Mouse (Mus musculus): ENCODE data around the gene Oser1. TPM values are rescaled to one million over a fixed set of nuclear protein-coding genes. Genes with fewer than 3 reads are reported as not detected.
"Not testable (repeated sequence)": the region's sequence is repeated elsewhere in the genome, so short reads cannot be mapped to it uniquely, and the experiment has no call there.

The Oser1 gene
- total RNA-seq (2021): 10 to 100 TPM; 37.2 to 43.4 TPM
- long read RNA-seq, experiment 1, transcript Oser1-201 (4 exons, 1,620 nt): major isoform, 67 of 72 reads
- long read RNA-seq, experiment 1, partial matches to known transcripts: 0 of 72 reads
- long read RNA-seq, experiment 1, other reads (novel, unspliced or antisense): 4 of 72 reads
- long read RNA-seq, experiment 2, transcript Oser1-201 (4 exons, 1,620 nt): major isoform, 21 of 27 reads
- long read RNA-seq, experiment 2, partial matches to known transcripts: 0 of 27 reads
- long read RNA-seq, experiment 2, other reads (novel, unspliced or antisense): 3 of 27 reads

DNA sequence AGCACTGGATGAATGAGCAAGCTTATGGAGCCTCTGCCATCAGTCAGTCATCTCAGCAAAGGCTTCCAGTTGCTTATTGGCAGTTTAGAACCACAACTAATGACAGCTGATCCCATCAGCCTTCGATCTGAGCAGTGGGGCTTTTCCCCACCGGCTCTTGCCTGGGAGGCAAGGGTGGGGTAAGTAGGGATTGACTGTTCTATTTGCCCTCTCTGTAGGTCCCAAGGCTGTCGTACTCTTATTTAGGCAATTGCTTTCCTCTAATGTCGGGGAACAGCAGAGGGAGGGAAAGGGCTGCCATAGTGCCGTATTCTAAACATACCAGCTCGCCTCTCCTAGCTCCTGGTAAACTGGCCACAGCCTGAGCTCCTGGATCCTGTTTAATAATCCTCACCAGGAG is at the start of gene Oser1:
TSS of gene Oser1 (minus strand) at position 101 of the 400 bp plus-strand sequence.
- DNase-seq: no peak

DNA sequence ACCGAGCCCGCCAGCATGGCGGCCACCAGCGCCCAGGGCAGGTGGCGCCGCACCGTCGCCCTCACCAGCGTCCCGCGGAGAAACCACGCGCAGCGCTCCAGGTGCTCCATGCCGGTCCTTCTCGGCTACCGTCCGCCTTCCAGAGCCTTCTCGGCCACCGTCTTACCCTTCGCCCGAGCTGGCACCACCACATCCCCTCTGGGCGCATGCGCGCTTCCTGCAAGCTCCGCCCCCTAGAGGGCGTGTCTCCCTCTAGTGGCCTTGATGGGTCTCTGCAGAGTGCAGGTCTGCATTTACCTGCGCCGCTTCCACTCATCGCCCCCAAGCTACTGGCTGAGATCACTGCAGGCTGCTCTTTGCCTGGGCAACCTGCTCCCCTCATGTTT is 48.0 kb upstream of the Oser1 start, which contains the start of gene Fitm2:
TSS of gene Fitm2 (minus strand) at position 164 of the 386 bp plus-strand sequence.
- peak; percentile 95 for DNase-seq

- peak in 1 of 2 experiments; percentile 42 for DNase-seq
Measured at GRCm38 (mm10) chr2:163471710-163472465, 47.4 kb upstream of the Oser1 start.

- DNase-seq: peak; percentile 39 to 63
Measured at GRCm38 (mm10) chr2:163471136-163471535, 46.6 kb upstream of the Oser1 start.

DNA sequence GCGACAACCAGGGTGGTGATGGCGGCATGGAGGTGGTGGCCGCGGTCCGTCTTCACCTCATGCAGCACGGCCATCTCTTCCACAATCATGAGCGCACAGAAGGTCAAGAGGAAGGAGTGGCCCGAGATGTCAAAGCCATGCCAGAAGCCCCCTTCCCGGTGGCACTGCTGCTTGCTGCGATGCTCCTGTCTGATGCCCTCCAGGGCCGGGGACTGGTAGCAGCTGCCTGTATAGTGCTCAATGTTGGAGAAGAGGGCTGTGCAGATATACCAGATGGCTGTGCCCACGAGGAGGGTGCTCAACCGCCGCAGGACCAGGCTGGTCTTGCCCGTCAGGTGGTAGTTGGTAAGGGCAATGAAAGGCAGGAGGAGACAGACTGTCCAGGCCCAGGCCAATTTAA is 45.2 kb upstream of the Oser1 start:
- DNase-seq: no peak

DNA sequence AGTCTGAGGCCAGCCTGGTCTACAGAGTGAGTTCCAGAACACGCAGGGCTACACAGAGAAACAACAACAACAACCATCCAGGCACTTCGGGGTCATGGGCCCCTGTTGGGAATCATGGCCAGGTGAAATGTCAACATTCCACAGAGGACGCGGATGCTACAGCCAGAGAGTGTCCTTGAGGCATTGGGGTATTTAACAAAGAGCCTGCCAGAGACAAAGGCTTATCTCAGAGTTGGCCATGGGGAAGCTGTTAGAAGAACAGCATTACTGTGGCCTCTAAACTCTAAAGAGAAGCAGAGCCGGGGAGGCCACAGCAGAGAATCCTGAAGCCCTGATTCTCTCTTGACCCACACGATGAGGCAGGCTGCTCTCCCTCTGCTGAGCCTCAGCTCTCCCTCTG is 44.4 kb upstream of the Oser1 start:
- peak in 1 of 2 experiments; percentile 34 for DNase-seq

GRCm38 (mm10) chr2:163467585-163467984 is 43.1 kb upstream of the Oser1 start:
- peak; percentile 66 to 74 for DNase-seq

GRCm38 (mm10) chr2:163466771-163467170 is 42.3 kb upstream of the Oser1 start:
- DNase-seq: no peak

GRCm38 (mm10) chr2:163464562-163464961 is 40.1 kb upstream of the Oser1 start:
- no peak for DNase-seq

DNA sequence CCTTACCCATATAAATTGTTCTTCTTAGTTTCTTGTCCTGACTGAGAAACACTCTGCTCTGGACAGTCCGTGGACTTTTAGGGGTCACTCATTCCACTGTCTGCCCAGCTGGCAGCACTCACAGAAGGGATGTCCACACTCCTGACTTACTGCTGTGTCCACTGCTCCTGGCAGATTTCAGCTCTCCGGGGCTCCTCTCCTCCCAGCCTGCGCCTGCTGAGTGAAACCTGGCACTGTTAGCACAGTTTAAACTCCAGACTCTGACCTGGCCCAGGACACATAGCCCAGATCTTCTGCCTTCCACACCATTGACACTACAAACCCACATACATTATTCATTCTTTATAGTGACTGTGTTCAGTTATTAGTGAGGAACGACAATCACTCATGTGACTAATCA is 39.5 kb upstream of the Oser1 start:
- no peak for DNase-seq

DNA sequence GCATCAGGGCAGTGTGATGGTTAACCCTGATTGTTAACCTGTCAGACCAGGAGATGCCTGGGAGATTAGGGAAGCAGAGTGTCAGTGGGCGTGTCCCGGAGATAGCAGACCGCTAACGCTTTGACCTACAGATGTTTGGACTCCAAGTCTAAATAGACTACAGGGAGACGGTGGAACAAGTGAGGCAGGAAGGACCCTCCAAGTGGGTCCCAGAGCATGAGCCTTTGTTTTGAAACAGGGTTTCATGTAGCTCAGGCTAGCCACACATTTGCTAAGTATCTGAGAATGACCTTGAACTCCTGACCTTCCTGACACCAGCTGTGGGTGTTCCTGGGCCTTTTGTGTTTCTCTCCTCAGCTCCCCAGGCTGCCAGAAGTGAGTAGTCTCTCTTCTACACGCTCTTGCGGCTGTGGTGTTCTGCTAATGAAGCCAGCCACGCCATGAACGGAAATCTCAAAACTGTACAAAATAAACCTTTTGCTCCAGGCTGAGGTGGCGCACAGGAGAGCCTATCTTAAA is 38.8 kb upstream of the Oser1 start:
- DNase-seq: no peak

DNA sequence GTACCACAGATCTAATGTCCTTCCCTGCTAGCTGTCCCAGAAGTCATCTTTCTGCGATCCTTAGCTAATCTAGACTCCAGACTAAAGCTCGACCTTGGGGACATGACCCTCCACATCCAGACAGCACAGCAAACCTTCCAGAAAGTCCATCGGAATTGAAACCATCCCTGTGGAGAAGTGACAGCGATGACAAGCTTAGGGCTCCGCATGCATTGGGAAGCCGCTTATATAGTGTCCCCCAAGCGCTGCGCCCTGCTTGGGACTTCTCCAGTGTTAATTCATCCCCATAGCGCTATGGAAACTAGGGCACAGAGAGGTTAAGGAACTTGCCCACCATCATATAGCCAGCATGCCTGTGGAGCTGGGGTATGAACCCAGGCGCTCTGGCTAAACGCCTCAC is 38.3 kb upstream of the Oser1 start:
- DNase-seq: no peak

GRCm38 (mm10) chr2:163462386-163462785 is 37.9 kb upstream of the Oser1 start:
- no peak for DNase-seq

GRCm38 (mm10) chr2:163461307-163461706 is 36.8 kb upstream of the Oser1 start:
- DNase-seq: not testable (repeated sequence)

DNA sequence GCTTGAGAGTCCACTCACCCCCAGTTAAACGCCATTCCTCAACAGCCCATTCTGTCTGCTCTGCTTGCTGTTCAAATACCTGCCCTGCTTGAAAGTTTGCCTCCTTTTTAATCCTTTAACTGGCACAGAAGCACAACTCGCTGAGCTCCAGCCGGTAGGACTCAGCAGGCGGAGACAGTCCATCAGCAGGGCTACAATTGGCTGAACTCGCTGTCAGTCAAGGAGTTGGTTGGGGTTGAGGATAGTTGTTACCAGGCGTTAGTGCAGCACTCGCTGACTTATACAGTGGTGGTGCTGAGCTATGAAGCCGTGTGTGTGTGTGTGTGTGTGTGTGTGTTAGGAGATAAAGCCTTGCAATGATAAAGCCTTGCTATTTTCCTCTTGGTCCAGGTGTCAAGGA is 36.1 kb upstream of the Oser1 start:
- no peak for DNase-seq

DNA sequence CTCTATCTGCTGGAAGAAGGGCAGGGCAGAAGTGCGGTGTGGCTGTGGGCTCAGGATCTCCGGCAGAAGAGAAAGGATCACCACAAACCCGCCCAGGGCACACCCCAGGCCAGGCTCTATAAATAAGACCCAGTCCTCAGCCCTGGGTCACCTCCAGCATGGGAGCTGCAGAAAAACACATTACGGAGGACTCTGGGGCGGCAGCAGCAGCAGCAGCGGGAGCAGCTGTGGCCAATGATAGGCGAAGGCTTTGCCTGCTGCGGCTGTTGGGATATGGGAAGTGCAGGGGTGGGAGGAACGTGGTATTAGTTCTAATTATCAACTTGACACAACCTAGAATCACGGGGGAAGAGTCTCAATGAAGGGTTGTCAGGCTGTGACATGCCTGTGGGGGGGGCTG is 34.9 kb upstream of the Oser1 start:
- no peak for DNase-seq

DNA sequence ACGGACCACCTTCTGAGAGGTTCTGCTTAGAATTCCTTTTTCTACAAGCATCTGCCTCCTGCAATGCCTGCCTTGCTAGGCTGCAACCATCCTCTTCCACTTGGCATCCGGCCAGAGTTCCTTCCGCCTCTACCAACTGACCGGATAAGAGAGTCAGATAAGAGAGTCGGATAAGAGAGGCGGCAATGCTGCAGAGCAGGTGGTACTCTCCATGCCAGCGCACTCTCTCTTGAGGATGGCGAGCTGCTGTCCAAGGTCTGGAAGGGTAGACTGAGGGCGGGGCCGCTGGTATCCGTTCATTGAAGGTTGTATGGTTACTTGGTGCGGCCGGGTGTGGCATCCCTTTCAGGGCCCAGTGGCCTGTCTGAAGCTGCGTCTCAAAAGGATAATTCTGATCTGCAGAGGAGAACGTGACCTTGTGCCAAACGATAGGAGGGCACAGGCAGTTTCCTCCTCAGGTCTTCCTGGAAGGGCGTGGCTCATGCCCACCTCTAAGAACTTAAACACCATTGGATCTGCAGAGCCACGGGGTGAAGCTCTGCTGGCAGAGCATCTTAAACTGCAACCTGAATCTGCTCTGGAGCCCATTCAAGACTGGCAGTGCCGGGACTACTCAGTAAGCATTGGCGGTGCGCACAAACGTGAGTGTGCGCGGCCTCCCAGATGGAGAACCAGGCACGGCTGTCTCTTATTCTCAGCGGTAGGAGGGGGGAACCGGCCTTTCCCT is 34.2 kb upstream of the Oser1 start:
- no peak for DNase-seq

DNA sequence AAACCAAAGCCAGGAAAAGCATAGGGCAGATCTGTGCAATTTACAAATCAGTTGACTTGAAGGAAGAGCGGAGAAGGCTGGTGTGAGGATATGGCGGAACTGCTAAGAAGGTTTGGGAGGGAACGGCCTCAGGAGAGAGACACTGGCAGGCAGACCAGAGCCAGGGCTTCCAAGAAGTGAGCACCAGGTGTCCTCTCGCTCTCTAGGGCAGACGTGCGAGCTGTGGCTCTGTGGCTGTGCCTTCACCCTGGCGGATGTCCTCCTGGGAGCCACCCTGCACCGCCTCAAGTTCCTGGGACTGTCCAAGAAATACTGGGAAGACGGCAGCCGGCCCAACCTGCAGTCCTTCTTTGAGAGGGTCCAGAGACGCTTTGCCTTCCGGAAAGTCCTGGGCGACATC is 28.9 kb upstream of the Oser1 start:
- no peak for DNase-seq

DNA sequence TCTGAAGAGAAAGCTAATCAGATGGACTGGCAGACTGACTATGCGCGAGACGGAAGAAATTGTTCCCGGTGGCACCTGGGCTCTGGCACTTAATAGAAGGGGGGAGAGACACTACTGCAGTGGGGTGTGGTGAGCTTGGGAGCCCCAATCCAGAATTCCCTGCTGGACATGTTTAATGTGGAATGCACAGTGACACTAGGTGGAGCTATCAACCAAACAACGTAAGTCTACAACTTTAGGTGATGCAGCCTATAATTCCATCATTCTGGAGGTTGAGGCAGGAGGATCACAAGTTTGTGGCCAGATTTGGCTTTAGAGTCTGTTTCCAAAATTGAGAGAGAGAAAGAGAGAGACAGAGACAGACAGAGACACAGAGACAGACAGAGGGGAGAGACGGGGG is 28.2 kb upstream of the Oser1 start:
- DNase-seq: no peak

- no peak for DNase-seq
Measured at GRCm38 (mm10) chr2:163450668-163451295, 26.3 kb upstream of the Oser1 start.

- no peak for DNase-seq
Measured at GRCm38 (mm10) chr2:163449276-163449675, 24.8 kb upstream of the Oser1 start.

DNA sequence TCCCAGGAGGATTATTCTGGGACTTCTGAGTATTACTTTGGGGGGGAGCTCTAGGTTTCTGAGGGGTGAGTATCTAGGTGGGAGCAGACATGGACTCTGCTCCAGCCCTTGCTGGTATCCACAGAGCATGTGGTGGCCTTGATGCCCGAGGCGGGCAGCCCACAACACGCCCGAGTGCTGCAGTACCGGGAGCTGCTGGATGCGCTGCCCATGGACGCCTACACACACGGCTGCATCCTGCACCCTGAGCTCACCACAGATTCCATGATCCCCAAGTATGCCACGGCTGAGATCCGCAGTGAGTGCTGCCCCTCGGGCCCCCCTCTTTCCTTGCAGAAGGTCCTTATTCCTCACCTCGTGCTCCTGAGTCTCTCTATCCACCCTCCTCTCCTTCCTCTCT is 22.9 kb upstream of the Oser1 start:
- no peak for DNase-seq

Measured in adrenal gland, postnatal 36 days (tissue).